Mouse (Mus musculus): Measurements from ENCODE around the gene Crybg2. TPM values are rescaled to one million over a fixed set of nuclear protein-coding genes. Genes with fewer than 3 reads are reported as not detected.

Gene Crybg2
- total and polyA plus RNA-seq, 2 experiments from 2014 or later: 4.5 to 8.4 TPM

DNA sequence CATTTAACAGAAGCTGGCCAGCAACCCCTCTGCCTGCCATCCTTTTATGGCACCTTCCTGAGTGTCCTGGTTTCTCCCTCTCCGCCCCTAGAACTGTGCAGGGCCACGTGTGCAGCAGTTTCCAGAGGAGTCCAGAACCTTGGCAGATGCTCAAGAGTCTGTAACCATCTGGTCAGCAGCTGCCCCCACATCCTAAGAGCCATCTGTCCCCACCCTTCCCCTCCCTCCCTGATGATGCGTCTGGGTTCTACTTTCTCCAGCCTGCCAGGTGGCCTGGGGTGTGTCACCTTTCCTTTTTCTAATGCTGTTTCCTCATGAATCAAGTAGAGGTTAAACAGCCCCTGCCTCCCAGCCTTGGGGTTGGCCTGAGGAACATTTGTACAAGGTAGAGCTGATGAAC, 61.7 kb downstream of the Crybg2 start:
- Histone ChIP-seq H3K9me3 (ENCODE audit: low read length) (no peaks in the 10 kb centered on the region), H3K4me2 (ENCODE audit: low read depth, low read length, poor library complexity, severe bottlenecking) (no peak overlapping the region), H3K9ac (replicated peaks; ENCODE audit: low read length, poor library complexity, severe bottlenecking) (no peak overlapping the region), H3K36me3 (ENCODE audit: insufficient read depth, low read length) (0 out of 2 replicates have a peak, but pooled peaks cover 2% of the 10 kb centered on the region), H3K4me1 (ENCODE audit: insufficient read depth, low read length) (peaks cover 2% of the 10 kb centered on the region; the same call in 1 of the 2 replicates), H3K27ac (ENCODE audit: low read depth, low read length) (no peak overlapping the region), H3K27me3 (ENCODE audit: insufficient read depth, low read length) (no peaks in the 10 kb centered on the region), H3K4me3 (ENCODE audit: low read depth, low read length) (no peak overlapping the region)
- 60% methylated on average over 3 of the region's 3 CpGs for WGBS
- DNase-seq (ENCODE audit: low spot score): no peak
- TF ChIP-seq CTCF (IDR thresholded peaks at IDR 0.05): no peak
- ATAC-seq (ENCODE audit: low FRiP score): no peak

DNA sequence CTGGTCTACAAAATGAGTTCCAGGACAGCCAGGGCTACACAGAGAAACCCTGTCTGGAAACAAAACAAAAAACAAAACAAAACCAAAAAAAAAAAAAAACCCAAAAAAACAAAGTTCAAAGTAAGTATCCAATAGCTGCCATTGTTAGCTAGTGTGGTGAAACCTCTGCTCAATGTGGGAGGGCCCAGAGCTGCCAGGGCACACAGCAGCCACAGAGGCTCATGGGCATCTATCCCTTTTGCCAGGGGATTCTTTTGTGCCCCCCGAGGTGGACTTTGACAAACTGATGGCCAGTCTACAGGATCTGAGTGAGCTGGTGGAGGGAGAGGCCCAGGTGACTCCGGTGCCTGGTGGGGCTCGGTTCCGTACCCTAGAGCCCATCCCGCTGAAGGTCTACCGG, 62.5 kb downstream of the Crybg2 start:
- 97% methylated on average over 6 of the region's 6 CpGs for WGBS
- Histone ChIP-seq H3K4me3 (ENCODE audit: low read depth, low read length) (no peak overlapping the region), H3K9me3 (ENCODE audit: low read length) (no peaks in the 10 kb centered on the region), H3K4me2 (ENCODE audit: low read depth, low read length, poor library complexity, severe bottlenecking) (no peak overlapping the region), H3K27me3 (ENCODE audit: insufficient read depth, low read length) (no peaks in the 10 kb centered on the region), H3K9ac (replicated peaks; ENCODE audit: low read length, poor library complexity, severe bottlenecking) (no peak overlapping the region), H3K36me3 (ENCODE audit: insufficient read depth, low read length) (0 out of 2 replicates have a peak, but pooled peaks cover 2% of the 10 kb centered on the region), H3K27ac (ENCODE audit: low read depth, low read length) (no peak overlapping the region), H3K4me1 (ENCODE audit: insufficient read depth, low read length) (peaks cover 9% of the 10 kb centered on the region; the same call in 1 of the 2 replicates)
- no peak for ATAC-seq (ENCODE audit: low FRiP score)
- no peak for DNase-seq (ENCODE audit: low spot score)
- no peak for TF ChIP-seq CTCF (IDR thresholded peaks at IDR 0.05)

DNA sequence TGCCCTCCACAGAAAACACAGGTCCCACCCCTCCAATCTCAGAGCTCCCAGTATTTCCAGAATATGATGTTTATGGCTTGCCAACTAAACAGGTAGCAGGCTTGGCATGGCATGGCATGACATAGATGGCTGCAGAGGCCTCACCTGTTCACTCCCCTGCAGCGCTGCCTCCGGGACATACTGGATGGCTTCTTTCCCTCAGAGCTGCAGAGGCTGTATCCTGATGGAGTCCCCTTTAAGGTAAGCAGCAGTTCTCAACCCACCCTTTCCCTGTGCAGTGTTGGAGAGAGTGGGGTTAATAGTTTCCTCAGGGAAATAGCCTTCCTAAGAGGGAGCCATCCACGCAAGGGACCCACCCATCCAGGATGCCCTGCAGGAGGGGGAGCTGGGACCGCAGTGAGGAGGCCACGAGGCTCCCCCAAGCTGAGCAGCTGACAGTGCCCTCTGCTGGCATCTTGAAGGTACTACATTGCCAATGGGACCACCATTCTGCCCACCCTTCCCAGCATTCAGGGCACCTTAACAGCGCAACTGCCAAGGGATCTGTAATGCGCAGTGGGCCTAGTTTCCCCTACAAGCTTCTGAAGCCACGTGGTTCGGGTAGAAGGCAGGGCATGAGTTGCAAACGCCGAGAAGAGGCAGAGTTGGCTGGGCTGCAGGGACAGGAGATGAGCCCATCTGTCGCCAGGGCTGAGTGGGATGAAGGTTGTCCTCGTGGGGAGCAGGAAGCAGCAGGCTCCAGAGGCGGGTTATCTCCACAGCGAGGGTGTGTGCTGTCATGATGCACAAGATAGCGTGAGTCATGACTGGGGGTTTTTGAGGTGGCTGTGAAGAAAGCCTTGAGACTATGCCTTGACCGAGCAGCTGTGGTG, 63.3 kb downstream of the Crybg2 start:
- no peak overlapping the region for H3K9ac ChIP-seq (replicated peaks; ENCODE audit: low read length, poor library complexity, severe bottlenecking)
- DNase-seq (ENCODE audit: low spot score) (peak; percentile 61), ATAC-seq (ENCODE audit: low FRiP score) (no peak)
- no peaks in the 10 kb centered on the region for H3K27me3 ChIP-seq (ENCODE audit: insufficient read depth, low read length)
- H3K36me3 ChIP-seq (ENCODE audit: insufficient read depth, low read length): 0 out of 2 replicates have a peak, but pooled peaks cover 2% of the 10 kb centered on the region
- H3K4me3 ChIP-seq (ENCODE audit: low read depth, low read length): no peak overlapping the region
- WGBS: 26% methylated on average over 17 of the region's 17 CpGs
- H3K9me3 ChIP-seq (ENCODE audit: low read length): no peaks in the 10 kb centered on the region
- H3K4me2 ChIP-seq (ENCODE audit: low read depth, low read length, poor library complexity, severe bottlenecking): no peak overlapping the region
- H3K27ac ChIP-seq (ENCODE audit: low read depth, low read length): no peak overlapping the region
- H3K4me1 ChIP-seq (ENCODE audit: insufficient read depth, low read length): peaks cover 11% of the 10 kb centered on the region; the same call in 1 of the 2 replicates
- peak; percentile 92 for TF ChIP-seq CTCF (IDR thresholded peaks at IDR 0.05)

DNA sequence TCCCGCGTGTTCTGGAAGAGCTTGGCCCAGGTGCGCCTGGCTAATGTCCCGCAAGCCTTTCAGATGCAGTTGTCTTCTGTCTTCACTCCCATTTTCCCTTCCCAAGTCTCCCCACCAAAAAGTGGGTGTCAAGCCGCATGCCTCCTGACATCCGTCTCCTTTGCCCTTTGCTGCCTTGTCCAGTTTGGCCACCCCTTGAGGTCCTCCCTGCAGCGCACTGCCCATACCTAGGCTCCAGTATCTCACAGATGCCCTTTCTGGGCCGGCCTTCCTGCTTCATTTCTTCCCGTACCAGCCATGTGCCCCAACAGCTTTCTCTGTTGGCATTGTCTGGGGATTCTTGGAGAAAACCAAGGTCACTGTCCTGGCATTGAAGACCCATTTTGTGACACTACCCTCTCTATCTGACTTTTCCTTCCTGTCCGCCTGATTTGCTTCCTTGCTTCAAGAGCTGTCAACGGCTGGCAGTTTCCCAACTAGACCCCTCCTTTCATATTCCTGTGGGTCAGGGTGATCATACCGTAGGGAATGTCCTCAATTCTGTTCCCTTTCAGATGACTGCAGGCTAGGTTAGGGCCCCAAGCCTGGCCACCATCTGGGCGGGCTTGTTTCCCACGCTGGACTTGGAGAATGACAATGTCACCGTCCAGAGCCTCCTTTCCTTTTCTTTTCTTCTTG, 64.9 kb downstream of the Crybg2 start:
- H3K27me3 ChIP-seq (ENCODE audit: insufficient read depth, low read length): no peaks in the 10 kb centered on the region
- H3K9ac ChIP-seq (replicated peaks; ENCODE audit: low read length, poor library complexity, severe bottlenecking): no peak overlapping the region
- no peak overlapping the region for H3K4me2 ChIP-seq (ENCODE audit: low read depth, low read length, poor library complexity, severe bottlenecking)
- H3K4me3 ChIP-seq (ENCODE audit: low read depth, low read length): no peak overlapping the region
- DNase-seq (ENCODE audit: low spot score): no peak
- H3K9me3 ChIP-seq (ENCODE audit: low read length): no peaks in the 10 kb centered on the region
- no peak for TF ChIP-seq CTCF (IDR thresholded peaks at IDR 0.05)
- peaks cover 13% of the 10 kb centered on the region; the same call in 1 of the 2 replicates for H3K4me1 ChIP-seq (ENCODE audit: insufficient read depth, low read length)
- peaks cover 6% of the 10 kb centered on the region for H3K36me3 ChIP-seq (ENCODE audit: insufficient read depth, low read length)
- 93% methylated on average over 15 of the region's 15 CpGs for WGBS
- ATAC-seq (ENCODE audit: low FRiP score): no peak
- H3K27ac ChIP-seq (ENCODE audit: low read depth, low read length): no peak overlapping the region

DNA sequence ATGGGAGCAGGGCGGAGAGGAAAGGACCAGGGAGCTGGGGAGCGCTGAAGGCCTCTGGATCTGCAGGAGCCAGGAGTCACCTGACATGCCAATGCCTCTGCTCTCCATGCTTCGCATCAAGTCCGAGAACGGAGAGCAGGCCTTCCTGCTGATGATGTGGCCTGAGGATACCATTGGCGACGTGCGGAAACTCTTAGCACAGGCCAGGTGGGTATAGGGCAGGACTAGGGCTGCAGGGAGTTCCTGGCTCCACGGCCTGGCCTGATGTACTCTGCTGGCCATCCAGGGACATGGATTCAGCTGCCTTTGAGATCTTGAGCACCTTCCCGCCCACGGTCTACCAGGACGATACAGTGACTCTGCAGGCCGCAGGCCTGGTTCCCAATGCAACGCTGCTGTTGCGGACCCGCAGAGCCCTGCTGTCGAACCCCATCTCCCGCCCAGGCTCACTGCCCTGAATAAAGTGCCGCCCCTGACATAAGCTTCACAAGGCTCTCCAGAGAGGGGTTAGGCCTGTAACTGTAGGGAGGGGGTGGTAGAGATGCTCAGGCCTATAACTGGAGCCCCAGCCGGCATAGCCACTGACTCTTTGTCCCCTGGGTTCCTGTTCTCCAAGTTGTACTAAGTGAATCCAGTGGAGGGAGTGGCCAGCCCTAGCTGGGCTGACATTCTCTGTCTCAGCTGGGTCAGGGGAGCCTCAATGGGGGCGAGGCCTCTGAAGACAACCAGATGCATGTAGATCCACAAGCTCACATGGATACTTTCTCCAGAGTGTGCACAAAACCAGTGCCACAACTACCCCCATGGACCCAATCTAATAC, 65.9 kb downstream of the Crybg2 start:
- Histone ChIP-seq H3K36me3 (ENCODE audit: insufficient read depth, low read length) (peaks cover 9% of the 10 kb centered on the region), H3K9ac (replicated peaks; ENCODE audit: low read length, poor library complexity, severe bottlenecking) (0 out of 2 replicates have a peak overlapping the region, but pooled peaks have one; percentile 24), H3K4me1 (ENCODE audit: insufficient read depth, low read length) (peaks cover 13% of the 10 kb centered on the region; the same call in 1 of the 2 replicates), H3K4me2 (ENCODE audit: low read depth, low read length, poor library complexity, severe bottlenecking) (no peak overlapping the region), H3K9me3 (ENCODE audit: low read length) (no peaks in the 10 kb centered on the region), H3K27me3 (ENCODE audit: insufficient read depth, low read length) (no peaks in the 10 kb centered on the region), H3K4me3 (ENCODE audit: low read depth, low read length) (no peak overlapping the region), H3K27ac (ENCODE audit: low read depth, low read length) (no peak overlapping the region)
- TF ChIP-seq CTCF (IDR thresholded peaks at IDR 0.05): no peak
- ATAC-seq (ENCODE audit: low FRiP score) (no peak), DNase-seq (ENCODE audit: low spot score) (no peak)
- 91% methylated on average over 21 of the region's 21 CpGs for WGBS
